Mouse (Mus musculus) embryonic fibroblast, embryonic 13.5 days (primary cell): Measurements from ENCODE around the gene Suds3.

Experiments
- CTCF ChIP-seq: IDR thresholded peaks from 2 replicates; pipeline ENCODE4 v1.5.1; 2011; ENCODE audit warnings: mild to moderate bottlenecking, control low read depth, low read length, moderate library complexity, borderline replicate concordance; ENCODE audit not compliant: insufficient read depth
- POLR2A ChIP-seq: IDR thresholded peaks from 2 replicates; pipeline ENCODE4 v1.6.1; 2011; ENCODE audit warnings: low read depth, mild to moderate bottlenecking, control low read depth, low read length, moderate library complexity

- TF ChIP-seq POLR2A (no peak), CTCF (no peak)
These were observed 33.4 kb upstream of the Suds3 start for GRCm38 (mm10) chr5:117149054-117149942.
